Mouse (Mus musculus) hindbrain, embryonic 16.5 days (tissue): Measurements from ENCODE around the gene Sorcs3. TPM values are rescaled to one million over a fixed set of nuclear protein-coding genes. Genes with fewer than 3 reads are reported as not detected.

Experiments
- ATAC-seq: fragments of 200-750 bp; cut with Nextera tagmentation; 2 replicates; pipeline ENCODE4 v1.8.0; 2017; ENCODE audit warnings: moderate TSS enrichment, moderate library complexity
- H3K27ac ChIP-seq: fragments of 300-500 bp; sonication (generic); 2 replicates; pipeline ENCODE4 v1.5.1; 2014; ENCODE audit warnings: low read depth, mild to moderate bottlenecking, control low read depth, low read length, moderate library complexity
- H3K27me3 ChIP-seq: fragments of 300-500 bp; sonication (generic); replicated peaks from 2 replicates; pipeline ENCODE4 v1.6.1; 2014; ENCODE audit warnings: low read length; ENCODE audit not compliant: control insufficient read depth, insufficient read depth
- H3K36me3 ChIP-seq: fragments of 300-500 bp; sonication (generic); 2 replicates; pipeline ENCODE4 v1.6.1; 2014; ENCODE audit warnings: mild to moderate bottlenecking, low read length, moderate library complexity, mixed read lengths; ENCODE audit not compliant: control insufficient read depth, insufficient read depth
- H3K4me1 ChIP-seq: fragments of 300-500 bp; sonication (generic); 2 replicates; pipeline ENCODE4 v1.6.1; 2014; ENCODE audit warnings: low read depth, low read length; ENCODE audit not compliant: control insufficient read depth, insufficient read depth
- H3K4me2 ChIP-seq: fragments of 300-500 bp; sonication (generic); 2 replicates; pipeline ENCODE4 v1.6.1; 2014; ENCODE audit warnings: mild to moderate bottlenecking, low read length, control low read depth, moderate library complexity
- H3K4me3 ChIP-seq: fragments of 300-500 bp; sonication (generic); 2 replicates; pipeline ENCODE4 v1.5.1; 2014; ENCODE audit warnings: mild to moderate bottlenecking, low read length, control low read depth, moderate library complexity
- H3K9ac ChIP-seq: fragments of 300-500 bp; sonication (generic); 2 replicates; pipeline ENCODE4 v1.6.1; 2014; ENCODE audit warnings: low read depth, mild to moderate bottlenecking, control low read depth, low read length, moderate library complexity
- H3K9me3 ChIP-seq: fragments of 300-500 bp; sonication (generic); 2 replicates; pipeline ENCODE4 v1.6.1; 2014; ENCODE audit warnings: mild to moderate bottlenecking, low read length, moderate library complexity; ENCODE audit not compliant: control insufficient read depth
- WGBS: fragments of 180-500 bp; shearing (Covaris S2); extraction: QIAGEN DNeasy Blood & Tissue Kit; methylation state at CpG from one replicate; pipeline ENCODE4 v1.1.7; 2014; 5-methylcytosine and 5-hydroxymethylcytosine counted together
- polyA plus RNA-seq: library from polyadenylated mRNA; unstranded; fragments of >200 nt; fragmentation: Nextera tagmentation; extraction: Ambion mirVana; gene quantifications from 2 replicates; pipeline ENCODE4 v1.2.1, GENCODE M21; 2015

Sorcs3 gene
- polyA plus RNA-seq, 1 experiment from 2014 or later: 14.5 TPM

DNA sequence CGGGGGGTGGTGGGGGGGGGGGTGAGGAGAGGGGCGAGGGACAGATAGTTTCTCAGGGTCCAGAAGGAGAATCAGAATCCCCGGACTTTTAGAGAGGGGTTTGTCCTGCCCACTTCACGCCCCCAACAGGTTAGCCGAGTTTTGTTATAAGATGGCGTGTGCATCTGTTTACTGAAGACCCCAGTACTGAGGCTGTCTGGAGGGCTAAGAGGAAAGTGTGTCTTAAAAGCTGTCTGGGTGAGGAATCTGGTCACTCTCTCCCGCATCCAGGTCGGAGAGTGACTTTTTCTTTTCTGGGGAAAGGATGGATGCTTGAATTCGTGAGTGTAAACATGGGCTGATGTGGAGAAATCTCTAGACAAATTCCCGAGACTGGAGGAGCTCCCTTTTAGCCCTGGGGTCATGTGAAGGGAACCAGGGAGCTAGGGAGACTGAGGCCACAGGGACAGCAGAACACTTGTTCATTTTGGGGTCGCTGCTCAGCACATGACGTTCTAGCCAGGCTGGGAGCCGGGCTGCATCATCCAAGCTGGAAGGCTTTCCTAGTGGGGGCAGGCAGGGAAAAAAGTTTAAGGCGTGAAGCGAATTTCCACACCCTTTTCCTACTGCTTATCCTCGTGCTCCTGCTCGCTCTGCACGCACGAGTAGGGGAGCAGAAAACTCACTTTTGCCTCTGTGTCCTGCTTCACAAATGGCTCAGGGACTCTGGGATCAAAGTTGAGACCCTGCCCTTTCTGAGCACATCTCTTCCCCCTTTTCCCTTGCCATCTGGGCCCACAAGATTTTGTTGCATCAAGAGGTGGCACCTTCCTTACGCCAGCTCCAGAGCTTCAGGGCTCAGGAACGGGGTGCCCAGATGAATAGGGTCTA, 1.3 kb downstream of the Sorcs3 start:
- ATAC-seq: no peak

DNA sequence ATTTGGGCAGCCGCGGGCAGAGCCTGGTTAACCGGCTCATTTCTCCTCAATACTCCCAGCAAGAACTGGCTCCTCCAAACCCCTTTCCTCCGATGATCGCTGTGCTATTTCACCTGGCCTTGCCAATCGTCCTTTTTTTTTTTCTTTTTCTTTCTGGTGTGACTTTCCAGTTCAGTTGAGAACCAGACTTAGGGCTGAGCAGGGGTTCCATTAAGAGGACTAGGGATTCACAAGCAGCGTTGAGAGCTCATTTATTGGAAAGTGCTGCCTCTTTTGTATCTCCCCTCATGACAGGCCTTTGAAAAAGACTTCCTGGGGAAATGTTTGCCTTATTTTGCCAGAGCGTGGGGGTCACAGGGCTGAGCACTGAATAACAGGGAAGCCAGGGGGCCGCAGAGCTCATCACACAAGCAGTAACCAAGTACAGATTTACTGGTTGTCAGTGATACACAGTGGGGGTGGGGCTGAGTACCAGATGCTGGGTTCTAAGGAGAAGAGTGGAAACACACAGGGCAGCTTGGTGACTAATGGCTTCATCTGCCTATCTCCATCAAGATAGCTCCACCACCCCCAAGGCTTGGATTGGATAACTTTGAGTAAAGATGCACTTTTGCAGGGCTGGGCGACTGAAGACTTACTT, 2.0 kb downstream of the Sorcs3 start:
- Histone ChIP-seq H3K9ac (peak overlapping the region; percentile 87; the same call in 1 of the 2 replicates), H3K27me3 (no peaks in the 10 kb centered on the region), H3K27ac (no peak overlapping the region), H3K4me2 (peak overlapping the region; percentile 97), H3K4me1 (peaks cover 17% of the 10 kb centered on the region), H3K4me3 (peak overlapping the region; percentile 75), H3K9me3 (peaks cover 5% of the 10 kb centered on the region; the same call in 1 of the 2 replicates), H3K36me3 (no peaks in the 10 kb centered on the region)
- WGBS: 6% methylated on average over 10 of the region's 10 CpGs
- no peak for ATAC-seq

More for the DNA sequence above, 1.3 kb downstream of the Sorcs3 start:
- Histone ChIP-seq H3K4me2 (peak overlapping the region; percentile 97), H3K36me3 (no peaks in the 10 kb centered on the region), H3K9me3 (peaks cover 1% of the 10 kb centered on the region; the same call in 1 of the 2 replicates), H3K4me1 (peaks cover 17% of the 10 kb centered on the region), H3K27me3 (no peaks in the 10 kb centered on the region), H3K4me3 (peak overlapping the region; percentile 75), H3K9ac (peak overlapping the region; percentile 87), H3K27ac (peak overlapping the region; percentile 80; the same call in 1 of the 2 replicates)
- under 1% methylated on average over 21 of the region's 21 CpGs for WGBS

DNA sequence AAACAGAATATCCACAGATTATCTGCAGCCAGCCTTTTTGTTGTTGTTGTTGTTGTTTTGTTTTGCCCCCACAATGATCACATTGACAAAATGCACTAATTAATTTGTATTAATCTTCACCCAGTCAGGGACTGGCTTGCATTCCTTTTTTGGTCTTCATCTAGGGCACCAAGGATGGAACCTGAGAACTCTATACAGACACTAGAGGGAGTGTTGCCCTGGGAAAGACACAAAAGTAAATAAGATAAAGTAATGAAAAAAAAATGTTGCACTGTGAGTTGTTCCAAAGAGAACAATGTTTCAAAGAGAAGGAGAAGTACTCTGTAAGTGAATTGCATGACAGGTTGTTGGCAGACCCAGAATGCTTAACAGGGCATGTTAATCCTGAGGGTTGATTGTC, 9.6 kb downstream of the Sorcs3 start:
- no peak for ATAC-seq
- H3K27ac ChIP-seq: no peak overlapping the region
- H3K4me3 ChIP-seq: no peak overlapping the region
- no peaks in the 10 kb centered on the region for H3K27me3 ChIP-seq
- H3K9me3 ChIP-seq: peaks cover 5% of the 10 kb centered on the region; the same call in 1 of the 2 replicates
- no peaks in the 10 kb centered on the region for H3K36me3 ChIP-seq
- no peak overlapping the region for H3K4me2 ChIP-seq
- H3K9ac ChIP-seq: no peak overlapping the region
- no peaks in the 10 kb centered on the region for H3K4me1 ChIP-seq

DNA sequence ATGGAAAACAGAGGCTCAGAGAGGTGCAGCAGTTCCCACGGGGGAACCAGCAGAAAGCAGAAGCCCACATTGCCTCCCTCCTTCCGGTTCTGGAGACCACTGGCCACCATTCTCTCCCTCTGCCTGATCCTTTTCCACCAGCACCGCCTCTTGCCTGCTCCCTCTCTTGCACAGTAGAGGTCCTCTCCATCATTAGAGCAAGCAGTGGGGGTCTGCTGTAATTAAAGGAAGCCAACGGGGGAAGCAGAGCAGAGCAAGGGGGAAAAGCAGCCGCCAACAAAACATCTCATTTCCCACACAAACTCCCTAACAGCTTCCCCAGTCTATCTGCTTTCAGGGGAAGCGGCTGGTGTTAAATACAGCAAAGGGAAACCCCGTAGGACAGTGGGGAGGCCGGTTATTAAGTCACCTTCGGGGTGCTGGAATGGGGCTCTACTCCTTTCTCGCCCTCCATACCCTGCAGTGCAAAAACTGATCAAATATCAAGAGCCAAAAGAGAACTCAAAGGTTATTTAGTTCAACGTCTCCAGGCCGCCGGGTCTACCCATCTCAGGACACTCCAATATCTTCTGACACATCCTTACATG, 32.1 kb downstream of the Sorcs3 start:
- H3K4me2 ChIP-seq: peak overlapping the region; percentile 16; the same call in 1 of the 2 replicates
- H3K27me3 ChIP-seq: no peaks in the 10 kb centered on the region
- H3K4me3 ChIP-seq: no peak overlapping the region
- peak; percentile 37; the same call in 1 of the 2 replicates for ATAC-seq
- H3K27ac ChIP-seq: no peak overlapping the region
- WGBS: 28% methylated on average over 13 of the region's 13 CpGs
- no peaks in the 10 kb centered on the region; the same call in none of the 2 replicates for H3K9me3 ChIP-seq
- no peaks in the 10 kb centered on the region for H3K36me3 ChIP-seq
- peaks cover 10% of the 10 kb centered on the region; the same call in 1 of the 2 replicates for H3K4me1 ChIP-seq
- no peak overlapping the region for H3K9ac ChIP-seq

DNA sequence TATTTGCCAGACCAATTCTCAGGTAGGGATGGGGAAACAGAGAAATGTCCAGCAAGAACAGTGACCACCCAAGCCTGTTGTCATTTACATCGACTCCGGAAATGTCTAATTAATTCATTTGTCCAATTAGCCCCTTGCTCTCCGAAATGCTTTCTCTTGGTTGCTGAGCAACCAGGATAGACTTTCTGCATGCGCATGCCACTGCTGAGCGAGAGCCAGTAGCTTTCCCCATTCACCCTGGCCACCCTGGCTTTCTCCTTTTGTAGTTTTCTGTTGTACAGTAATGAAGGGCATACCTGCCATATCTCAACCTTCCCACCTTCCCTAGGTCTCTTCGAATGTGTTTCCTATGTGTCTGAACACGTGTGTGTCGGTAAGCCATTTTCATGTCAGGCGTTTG, 32.6 kb downstream of the Sorcs3 start:
- Histone ChIP-seq H3K4me2 (peak overlapping the region; percentile 16; the same call in 1 of the 2 replicates), H3K4me1 (peaks cover 10% of the 10 kb centered on the region; the same call in 1 of the 2 replicates), H3K9ac (no peak overlapping the region), H3K27me3 (no peaks in the 10 kb centered on the region), H3K9me3 (no peaks in the 10 kb centered on the region; the same call in none of the 2 replicates), H3K36me3 (no peaks in the 10 kb centered on the region), H3K27ac (no peak overlapping the region), H3K4me3 (no peak overlapping the region)
- peak; percentile 68 for ATAC-seq
- WGBS: 37% methylated on average over 9 of the region's 9 CpGs

DNA sequence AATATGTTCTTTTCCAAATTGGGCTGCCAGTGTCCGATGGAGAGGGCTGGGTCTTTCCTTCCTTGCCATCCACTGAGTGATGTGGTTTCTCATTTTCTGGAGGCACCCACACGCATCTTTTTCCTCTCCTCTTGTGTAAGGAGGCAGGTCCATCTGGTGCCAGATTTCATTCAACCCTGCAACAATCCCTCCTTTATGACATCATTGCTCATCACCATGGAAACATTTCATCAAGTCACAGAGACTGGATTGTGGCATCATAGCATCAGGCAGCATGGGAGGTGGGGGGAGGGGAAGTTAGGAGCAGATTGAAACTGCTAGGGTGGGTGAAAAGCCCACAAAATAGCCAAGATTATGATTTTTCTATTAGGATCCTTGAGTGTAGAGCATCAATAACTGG, 35.1 kb downstream of the Sorcs3 start:
- H3K36me3 ChIP-seq: no peaks in the 10 kb centered on the region
- no peaks in the 10 kb centered on the region for H3K27me3 ChIP-seq
- no peak overlapping the region for H3K4me3 ChIP-seq
- no peak overlapping the region for H3K27ac ChIP-seq
- no peak for ATAC-seq
- no peak overlapping the region for H3K4me2 ChIP-seq
- 28% methylated on average over 2 of the region's 2 CpGs for WGBS
- H3K4me1 ChIP-seq: peaks cover 10% of the 10 kb centered on the region; the same call in 1 of the 2 replicates
- no peaks in the 10 kb centered on the region; the same call in 1 of the 2 replicates for H3K9me3 ChIP-seq
- H3K9ac ChIP-seq: no peak overlapping the region

DNA sequence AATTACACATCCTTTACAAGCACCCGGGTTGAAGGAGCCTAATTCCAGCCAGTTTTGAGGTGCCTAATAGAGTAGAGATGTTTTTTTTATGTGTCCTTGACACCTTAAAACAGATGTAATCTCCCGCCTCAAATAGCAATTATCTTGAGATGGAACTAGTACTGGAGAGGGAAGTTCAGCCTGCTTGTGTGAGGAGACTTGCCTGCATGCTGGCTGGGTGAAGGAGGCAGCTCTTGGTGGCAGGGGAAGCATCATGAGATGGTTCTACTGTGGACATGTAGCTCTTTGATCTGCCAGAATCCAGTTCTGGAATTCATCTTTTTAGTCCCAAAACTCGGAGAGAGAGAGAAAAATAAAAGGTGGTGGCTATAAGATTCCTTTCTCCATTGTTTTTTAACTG, 38.2 kb downstream of the Sorcs3 start:
- 76% methylated on average over 3 of the region's 3 CpGs for WGBS
- ATAC-seq: no peak
- no peaks in the 10 kb centered on the region for H3K27me3 ChIP-seq
- H3K4me3 ChIP-seq: no peak overlapping the region
- H3K4me1 ChIP-seq: no peaks in the 10 kb centered on the region
- no peaks in the 10 kb centered on the region for H3K36me3 ChIP-seq
- H3K27ac ChIP-seq: no peak overlapping the region
- no peak overlapping the region for H3K4me2 ChIP-seq
- H3K9me3 ChIP-seq: no peaks in the 10 kb centered on the region
- no peak overlapping the region for H3K9ac ChIP-seq

DNA sequence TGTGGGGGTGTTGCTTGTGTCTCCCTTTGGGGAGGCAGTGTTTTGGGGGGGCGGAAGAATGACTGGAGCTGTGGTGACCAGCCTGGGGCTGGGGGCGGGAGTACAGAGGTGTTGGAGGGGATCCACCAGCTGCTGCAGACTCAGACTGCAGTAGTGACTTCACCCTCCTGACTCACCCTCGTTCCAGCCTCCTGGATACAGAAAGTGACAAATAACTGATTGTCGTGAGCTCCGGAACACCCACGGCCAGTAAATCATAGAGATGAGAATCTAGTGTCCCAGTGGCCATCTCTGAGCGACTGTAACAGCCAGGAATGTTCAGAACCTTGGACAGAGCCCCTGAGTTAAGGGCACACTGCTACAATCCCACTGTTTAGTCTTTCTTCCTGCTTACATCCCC, 53.4 kb downstream of the Sorcs3 start:
- no peak for ATAC-seq
- Histone ChIP-seq H3K9ac (no peak overlapping the region), H3K27ac (no peak overlapping the region), H3K4me2 (no peak overlapping the region), H3K4me3 (no peak overlapping the region), H3K9me3 (no peaks in the 10 kb centered on the region), H3K36me3 (no peaks in the 10 kb centered on the region), H3K4me1 (peaks cover 3% of the 10 kb centered on the region; the same call in 1 of the 2 replicates), H3K27me3 (no peaks in the 10 kb centered on the region)
- WGBS: 78% methylated on average over 7 of the region's 7 CpGs

DNA sequence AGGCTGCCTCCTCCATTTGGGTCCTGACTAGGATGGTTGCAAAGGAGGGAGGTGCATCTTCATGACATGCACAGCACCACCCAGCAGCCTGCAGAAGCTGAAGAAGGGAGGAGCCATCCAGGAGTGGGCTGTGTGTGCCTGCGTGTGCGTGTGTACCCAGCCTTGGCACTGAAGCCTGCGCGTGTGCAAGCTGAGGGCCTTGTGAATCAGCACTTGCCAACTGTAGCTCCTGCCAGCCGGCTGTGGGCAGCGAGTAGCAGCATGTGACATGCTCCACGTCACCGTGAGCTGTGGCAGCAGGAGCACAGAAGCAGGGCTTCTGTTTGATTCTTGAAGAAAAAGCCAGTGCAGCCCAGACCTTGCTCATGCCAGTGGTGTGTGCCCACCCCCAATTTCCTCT, 54.8 kb downstream of the Sorcs3 start:
- H3K4me1 ChIP-seq: peaks cover 3% of the 10 kb centered on the region; the same call in 1 of the 2 replicates
- no peaks in the 10 kb centered on the region for H3K9me3 ChIP-seq
- H3K27me3 ChIP-seq: no peaks in the 10 kb centered on the region
- no peak overlapping the region for H3K9ac ChIP-seq
- H3K4me2 ChIP-seq: no peak overlapping the region
- no peak overlapping the region for H3K27ac ChIP-seq
- no peaks in the 10 kb centered on the region for H3K36me3 ChIP-seq
- no peak overlapping the region for H3K4me3 ChIP-seq
- ATAC-seq: peak; percentile 63
- 73% methylated on average over 8 of the region's 8 CpGs for WGBS
